Mouse (Mus musculus): Measurements from ENCODE around the gene Fgf7. TPM values are rescaled to one million over a fixed set of nuclear protein-coding genes. Genes with fewer than 3 reads are reported as not detected.

Gene Fgf7
- 2.2 and 3.1 TPM in 2 replicates for polyA plus RNA-seq (2012; rRNA removed)

DNA sequence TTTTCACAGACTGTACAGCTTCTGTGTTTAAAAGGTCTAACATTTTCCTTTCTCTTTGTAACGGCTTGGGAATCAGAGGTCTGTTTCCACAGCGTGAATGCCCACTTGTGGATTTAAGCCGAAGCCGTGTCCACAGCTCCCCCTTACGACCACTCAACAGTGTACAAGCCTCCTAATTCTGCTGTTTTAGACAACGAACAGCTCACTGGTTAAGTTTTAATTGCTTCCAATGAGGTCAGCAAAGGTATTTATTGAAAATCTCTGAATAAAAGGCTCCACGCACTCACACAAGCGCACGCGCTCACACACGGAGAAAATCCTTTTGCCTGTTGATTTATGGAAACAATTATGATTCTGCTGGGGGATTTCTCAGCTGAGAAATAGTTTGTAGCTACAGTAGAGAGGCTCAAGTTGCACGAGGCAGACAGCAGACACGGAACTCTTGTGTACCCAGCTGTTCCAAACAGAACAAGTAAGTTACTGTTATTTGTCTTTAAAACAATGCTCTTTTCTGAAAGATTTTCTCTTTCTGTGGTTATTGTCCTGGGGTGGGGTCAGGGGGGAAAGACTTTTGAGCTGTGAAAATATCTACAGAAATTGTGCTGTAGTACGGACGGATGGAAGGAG is at the start of gene Fgf7:
Gene Fgf7, plus strand, starts transcription at position 280 of the 627 bp plus-strand sequence.
- DNase-seq (ENCODE audit: low read depth): no peak

DNA sequence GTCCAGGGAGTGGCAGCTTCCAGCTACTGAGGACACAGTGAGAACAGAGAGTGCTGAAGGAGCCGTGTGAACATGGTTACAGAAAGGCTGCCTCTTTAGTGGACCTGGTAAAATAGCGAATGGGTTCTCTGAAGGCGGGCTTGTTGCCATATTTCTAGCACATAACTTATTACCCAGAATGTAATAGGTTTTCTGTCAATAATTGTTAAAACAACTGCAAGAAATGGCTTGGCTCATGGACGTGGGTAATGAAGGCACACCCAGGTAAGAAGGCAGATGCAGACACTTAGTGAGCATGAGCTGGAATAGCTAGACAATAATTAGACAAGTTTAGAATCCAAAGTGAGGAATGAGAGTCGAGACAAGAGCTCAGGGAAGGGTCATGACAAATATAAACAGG is 32.2 kb upstream of the Fgf7 start:
- no peak for DNase-seq (ENCODE audit: low read depth)

DNA sequence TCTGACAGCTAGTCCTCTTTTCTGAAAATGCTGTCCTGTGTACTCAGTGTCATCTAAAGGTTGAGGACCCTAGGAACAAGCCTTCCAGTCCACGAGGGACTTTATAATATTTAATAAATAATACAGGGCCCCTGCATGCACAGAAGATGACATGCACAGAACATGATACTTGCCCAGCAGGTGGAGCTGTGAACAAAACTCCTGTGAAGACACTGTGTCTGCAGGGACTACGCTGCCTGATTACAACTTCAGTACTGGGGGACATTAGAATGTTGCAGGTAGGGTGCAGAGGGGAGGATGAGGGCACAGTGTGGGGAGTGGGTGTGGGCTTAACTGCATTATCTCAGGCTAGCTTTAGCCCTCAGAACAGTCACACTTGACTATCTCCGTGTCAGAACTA is 28.4 kb upstream of the Fgf7 start:
- no peak for DNase-seq (ENCODE audit: low read depth)

DNA sequence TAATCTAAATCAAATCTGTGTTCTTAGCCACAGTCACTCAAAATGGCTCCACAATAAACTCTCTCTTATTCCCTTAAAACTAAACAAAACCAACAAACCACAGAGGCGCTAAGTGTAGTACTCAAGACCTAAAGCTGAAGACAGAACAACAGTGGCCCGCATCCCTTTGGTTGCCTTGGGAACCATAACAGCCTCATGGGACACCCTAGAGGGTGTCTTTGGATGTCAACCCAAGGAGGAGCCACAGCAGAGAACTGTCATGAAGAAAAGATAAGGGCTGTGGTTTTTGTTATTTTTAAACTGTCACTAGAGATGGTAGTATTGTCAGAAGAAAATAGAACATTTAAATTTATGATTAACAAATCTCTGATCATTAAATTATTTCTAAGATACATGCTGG is 27.7 kb upstream of the Fgf7 start:
- no peak for DNase-seq (ENCODE audit: low read depth)

DNA sequence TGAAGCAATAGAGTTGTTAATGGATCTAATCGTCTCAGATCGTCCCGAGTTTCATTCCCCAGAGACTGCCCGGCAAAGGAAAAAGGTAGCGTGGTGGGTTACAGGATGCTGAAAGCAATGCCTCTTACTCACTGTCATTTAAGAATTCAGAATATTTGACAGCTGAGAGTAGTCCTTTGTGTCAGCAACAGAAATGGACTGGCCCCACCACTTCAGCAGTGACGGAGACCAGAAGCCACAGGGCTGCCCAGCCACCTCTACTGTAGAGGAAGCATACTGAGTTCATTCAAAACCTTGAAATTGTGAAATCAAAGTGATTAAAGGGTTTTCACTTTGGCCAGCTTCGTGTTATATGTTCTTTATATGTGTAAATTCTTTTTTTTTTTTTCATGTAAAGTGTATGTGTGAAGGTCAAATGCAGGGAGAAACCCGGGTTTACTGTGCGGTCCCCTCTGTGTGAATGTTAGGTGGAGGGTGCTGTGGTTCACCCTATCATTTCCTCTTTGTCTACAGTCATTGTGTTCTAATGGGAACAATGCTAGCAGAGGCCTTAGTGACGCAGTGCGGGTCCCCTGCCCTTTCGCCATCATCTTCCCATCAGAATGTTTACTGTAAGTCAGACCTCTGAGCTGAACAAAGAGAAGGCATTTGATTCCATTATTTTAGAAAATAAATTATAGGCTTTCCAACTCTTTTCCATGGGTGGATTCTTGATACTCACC is 19.3 kb upstream of the Fgf7 start:
- no peak for DNase-seq (ENCODE audit: low read depth)

DNA sequence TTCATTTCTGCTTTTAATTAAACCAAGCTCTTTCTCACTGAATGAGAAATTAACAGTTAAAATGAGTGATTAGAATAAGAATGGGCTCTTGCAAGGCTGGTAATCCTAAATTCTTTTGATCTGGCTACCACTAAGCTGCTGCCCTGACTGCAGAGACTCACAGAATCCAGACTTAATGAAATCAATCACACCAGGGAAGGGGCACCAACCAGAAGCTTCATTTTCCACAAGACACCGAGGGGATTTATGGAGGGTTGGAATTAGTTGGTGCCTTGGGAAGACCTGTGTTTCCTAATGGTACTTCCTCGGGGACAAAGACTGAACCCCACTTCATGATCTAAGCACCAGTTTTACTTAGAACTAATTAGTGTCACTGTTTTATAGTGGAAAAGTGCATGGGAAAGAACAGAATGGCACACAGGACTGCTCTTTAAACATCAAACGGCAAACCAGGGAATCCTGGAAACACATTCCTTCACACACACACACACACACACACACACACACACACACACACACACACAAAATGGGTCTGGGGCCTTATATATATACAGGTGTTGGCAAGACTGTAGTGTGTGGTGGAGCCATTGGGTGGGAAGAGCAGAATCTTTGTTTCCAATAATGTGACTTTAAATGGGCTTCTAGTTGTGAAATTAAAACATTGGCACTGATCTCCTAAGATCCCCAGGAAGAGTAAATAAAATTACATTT is 18.5 kb upstream of the Fgf7 start:
- DNase-seq (ENCODE audit: low read depth): no peak

DNA sequence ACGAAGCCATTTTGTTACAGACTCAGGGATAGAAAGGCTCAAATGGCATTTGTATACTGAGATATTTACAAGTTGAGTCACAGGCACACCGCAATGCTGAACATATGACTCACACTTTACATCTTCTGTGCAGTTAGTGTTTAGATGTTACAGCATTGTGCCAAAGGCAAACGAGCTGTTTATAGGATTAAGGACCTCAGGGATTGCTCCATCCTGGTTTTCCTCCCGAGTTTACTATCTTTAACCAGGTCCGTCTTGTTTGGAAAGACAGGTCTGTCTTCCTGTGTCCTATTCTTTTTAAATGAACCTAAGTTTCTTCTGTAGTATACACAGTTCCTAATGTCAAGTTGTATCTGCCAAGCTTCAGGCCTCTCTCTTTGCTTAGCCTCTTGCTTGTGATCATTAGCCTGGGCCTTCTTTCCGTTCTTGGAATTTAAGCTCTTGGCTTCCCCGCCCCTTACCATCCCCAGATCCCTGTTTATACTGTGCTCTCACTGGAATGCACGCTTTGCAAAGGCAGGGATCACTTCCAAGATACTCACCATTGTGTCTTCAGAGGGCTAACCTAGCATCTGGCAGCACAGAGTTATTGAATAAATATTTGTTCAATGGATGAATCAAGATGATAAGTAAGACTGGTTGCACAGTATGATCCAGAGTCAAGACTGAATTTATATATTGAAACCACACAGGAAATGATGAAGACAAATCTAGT is 3.1 kb upstream of the Fgf7 start:
- DNase-seq (ENCODE audit: low read depth): no peak

DNA sequence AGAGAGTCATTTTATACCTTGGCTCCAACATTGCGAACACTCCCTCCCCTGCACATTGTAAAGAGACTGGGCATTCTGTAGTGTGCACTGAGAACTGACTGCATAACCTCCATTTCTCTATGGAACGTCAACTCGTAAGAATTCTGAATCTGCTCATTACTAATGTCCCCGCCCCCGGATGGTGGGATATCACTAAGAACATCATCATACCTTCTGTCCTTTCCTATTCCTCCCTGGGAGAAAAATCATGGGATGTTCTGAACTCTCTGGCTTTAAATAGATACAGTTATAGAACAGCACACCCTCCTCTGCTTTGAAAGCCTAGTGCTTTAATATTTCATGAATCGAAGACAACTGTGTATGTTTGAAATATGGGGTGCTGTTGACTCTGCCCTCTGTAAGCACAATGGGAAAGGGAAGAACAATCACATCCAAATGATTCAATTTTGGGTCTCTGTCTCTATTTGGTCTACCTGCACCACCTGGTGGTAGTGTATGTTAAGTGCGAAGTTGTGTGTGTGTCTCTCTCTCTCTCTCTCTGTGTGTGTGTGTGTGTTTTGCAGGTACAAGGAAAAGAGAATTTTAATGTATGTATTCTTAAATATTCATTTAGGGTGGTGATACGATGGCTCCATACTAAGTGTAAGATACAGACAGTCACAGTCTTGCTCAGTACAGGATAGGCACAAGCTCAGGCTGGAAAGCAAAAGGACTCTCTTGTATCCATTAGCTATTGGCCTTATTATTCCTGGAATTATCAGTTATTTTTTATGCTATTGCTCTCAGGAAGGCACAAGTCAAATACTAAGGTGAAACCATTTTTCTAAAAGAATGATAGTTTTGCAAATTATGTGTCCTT is 1.1 kb upstream of the Fgf7 start:
- DNase-seq (ENCODE audit: low read depth): no peak

DNA sequence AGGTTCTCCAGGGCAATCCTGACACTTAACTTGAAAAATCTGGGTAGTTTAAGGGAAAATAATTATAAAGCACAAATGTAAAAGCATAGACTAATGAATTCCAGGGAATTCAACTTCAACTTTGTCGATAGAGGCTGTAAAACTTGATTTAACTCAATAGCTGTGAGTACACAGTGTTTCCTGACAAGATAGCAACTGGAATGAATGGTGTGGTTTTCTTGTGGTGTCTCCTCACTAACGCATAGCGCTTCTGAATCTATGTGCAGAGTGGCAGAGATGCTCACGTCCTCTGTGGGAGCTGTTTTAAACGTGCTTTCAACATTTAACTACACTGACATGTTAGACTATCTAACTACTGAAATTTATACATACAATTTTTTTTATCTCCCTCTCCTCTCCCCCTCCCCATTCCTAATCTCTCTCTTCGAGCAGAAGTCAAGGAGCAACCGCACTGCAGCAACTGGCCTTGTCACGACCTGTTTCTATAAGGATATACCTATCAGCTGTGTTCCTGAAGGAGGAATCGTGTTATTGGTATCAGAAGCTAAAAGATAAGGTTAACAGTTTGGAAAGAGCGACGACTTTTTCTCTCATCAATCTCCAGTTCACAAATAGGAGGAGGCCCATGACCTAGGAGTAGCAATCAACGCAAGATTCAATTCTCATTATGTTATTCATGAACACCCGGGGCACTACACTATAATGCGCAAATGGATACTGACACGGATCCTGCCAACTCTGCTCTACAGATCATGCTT is 734 bp downstream of the Fgf7 start:
- DNase-seq (ENCODE audit: low read depth): no peak

DNA sequence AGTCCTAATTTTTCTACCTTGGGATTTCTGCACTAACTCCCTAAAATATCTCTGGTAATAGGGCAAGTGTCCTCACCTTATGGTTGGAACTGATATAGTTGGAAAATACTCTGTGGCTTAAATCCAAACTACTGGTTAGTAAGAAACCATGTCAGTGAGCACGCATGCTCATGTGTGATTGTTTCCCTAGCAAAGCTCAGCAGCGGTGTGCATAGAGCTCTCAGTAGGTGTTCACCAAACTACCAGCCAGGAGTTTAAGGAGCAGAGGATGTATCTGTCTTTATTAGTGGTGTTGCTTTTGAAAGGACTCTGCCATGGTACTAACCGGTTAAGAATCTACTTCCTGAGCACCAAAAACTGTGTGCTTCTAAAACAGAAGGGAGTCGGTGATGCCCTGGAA is 1.7 kb downstream of the Fgf7 start:
- DNase-seq (ENCODE audit: low read depth): no peak

DNA sequence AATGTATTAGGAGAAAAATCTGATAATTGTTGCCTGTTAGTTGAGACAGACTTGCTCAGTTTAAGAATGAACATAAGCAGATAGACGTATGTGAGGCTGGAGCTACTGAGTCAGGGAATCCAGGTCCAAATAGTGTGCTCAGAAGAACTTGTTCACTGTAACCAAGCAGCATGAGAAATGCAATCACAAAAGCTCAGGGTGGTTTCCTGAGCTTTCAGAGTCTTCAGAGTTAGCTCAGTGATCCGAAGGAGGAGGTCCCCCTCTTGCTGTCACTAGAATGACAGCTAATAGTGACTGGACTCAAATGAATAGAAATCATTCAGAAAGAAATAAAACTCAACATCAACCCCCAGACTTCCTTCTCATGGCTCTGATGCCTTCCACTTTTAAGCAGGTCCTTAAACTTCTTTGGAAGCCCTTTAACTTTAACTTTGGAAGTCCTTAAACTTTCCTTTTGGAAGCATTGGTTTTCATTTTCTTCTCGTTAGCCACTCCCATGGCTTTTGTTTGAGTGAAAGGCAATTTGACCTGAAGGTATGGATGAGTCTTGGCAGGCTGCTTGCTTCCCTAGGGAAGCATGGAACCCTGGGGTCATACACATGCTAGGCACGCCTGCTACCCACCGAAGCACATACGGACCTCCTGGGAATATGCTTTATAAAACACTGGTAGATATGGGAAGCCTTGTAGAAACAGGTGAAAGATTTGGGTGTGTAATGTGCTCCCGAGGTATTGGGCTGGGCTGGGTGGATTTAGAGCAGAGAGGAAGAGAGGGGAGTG is 4.0 kb downstream of the Fgf7 start:
- DNase-seq (ENCODE audit: low read depth): no peak

DNA sequence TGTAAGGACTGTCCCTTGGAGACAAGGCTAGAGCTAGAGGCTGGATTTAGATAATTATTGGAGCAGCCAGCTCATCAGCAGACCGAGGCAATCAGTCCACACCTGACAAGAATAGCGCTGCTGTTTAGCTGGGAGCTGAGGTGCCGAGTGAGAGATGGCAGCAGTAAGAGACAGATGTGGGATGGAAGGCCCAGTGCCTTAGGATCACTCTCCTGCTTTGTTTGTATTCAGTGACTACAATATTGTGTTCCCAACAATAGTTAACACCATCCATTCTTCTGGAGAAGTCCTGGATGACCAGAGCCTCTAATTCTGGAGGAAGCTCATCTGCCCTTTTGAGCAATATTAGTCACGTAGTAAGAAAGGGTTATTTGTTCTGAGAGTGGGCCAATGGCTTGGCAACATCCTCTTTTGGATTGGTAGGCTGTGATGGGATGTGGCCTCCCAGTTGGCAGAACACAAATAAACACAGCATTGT is 5.0 kb downstream of the Fgf7 start:
- DNase-seq (ENCODE audit: low read depth): no peak

DNA sequence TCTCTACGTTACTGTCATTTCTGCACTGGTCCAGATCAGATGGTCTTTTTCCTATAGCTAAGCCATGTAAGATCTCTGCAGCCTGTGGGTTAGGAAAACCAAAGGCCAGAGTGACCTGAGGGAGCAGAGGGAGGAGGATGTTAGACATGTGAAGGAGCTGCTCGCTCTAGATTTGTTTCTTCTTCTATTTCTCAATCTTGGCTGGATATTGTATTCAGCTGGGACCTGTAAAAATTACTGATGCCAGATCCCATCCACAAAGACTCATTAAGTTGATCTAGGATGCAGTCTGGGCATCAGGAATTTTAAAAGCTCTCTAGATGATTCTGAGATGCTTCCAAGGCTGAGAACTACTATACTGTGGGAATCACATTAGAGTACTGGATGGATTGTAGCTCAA is 6.2 kb downstream of the Fgf7 start:
- no peak for DNase-seq (ENCODE audit: low read depth)

DNA sequence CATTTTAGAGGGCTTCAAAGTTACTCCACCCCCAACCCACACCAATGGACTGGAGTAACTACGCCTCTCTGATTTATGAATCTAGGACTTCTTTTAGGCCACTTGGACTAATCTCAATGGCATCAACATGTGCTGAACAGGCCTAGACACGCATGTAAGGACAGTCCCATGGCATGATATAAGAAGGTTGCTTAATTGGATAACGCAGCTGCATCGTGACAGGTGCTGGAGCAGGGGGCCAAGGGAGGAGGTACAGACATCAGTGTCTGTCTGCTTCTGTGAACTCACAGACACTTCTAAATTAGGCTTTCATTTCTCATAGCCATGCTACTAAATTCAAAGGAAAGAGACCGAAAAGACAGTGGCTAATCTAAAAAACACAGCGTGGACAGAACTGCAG is 6.8 kb downstream of the Fgf7 start:
- DNase-seq (ENCODE audit: low read depth): no peak

DNA sequence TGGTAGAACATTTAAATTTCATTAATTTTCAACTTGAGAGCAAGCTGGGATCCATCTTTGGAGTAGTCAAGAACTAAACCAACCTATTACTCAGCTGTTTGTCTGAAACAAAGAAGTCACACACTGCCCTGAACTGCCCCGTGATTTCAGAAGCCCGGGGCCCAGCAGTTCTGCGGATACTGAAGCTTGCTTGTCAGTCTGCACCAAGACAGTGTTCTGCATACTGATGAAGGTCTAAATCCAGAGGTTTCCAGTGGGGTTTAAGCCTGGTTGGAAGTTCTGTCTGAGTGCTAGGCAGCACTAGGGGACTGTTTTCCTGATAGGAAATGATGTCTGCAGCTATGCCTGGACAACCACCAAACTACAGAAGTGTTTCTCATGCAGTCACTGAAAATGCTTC is 8.2 kb downstream of the Fgf7 start:
- no peak for DNase-seq (ENCODE audit: low read depth)

DNA sequence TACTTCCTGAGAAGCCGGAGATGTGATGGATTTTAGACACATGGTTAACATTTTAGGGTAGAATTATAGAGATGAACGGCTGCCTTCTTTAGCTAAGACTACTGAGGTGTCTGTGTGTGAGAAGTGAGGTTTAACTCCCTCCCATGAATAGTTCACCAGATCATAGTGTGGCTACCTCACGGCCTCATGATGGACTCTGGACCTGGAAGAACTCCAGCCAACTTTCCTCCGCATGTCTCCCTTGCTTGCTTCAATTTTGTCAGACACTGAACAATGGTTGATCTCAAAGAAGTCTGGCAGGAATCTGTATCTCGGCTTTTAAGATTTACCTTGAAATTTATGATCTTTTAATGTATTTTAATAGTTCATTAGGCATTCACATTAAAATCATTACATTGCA is 11.2 kb downstream of the Fgf7 start:
- DNase-seq (ENCODE audit: low read depth): no peak

DNA sequence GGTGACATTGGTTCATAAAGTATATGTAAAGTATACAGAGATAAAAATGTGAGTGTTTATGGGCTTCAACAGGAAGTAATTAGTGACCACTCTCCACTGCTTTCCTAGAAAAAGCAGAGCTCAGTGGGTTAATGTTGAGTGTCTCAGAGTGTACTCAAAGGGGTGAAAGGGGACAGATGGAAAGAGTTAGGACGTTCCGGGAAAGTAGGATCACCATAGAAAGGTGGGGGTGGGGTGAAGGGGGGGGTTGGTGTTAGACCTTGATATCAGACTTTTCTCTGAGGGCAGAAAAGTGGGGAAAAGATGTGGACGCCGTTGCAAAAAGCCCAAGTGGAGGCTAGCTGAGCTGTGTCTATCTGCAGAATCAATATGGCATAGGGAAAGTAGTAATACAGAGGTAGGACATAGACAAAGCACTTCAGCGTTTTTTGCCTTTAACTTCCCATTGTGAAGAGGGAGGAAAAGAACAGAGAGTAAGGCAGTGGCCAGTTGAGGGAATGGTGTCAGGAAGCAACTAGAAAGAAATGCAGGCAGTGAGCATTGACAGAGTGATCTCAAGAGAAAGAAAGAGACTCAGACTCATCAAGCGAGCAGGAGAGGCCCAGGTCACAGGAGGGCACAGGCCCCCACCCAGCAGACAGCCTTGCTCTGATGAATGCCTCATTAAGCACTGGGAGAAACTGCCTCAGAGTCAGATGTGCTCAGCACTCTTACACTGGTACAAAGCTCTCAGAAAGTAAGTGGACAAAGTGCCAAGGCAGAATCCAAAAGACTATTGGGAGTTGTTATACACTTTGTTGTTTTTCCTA is 18.5 kb downstream of the Fgf7 start:
- DNase-seq (ENCODE audit: low read depth): no peak

DNA sequence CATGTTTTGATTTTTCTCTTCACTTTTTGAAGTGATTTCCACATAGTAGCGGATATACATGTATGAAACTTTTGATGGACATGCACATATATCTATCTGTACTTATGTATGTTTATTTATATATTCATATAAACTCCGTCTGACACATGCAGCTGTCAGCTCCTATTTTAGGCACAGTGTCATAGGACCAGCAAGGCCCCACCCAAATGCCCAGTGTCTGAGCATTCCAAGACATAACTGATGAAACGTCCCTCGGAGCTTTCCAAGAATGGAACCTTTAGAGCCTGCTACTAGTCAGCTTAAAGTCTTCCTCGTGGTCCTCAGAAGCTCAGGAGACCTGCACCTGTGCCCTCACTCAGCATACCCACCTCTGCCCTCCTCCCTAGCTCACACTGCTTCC is 19.2 kb downstream of the Fgf7 start:
- DNase-seq (ENCODE audit: low read depth): no peak

DNA sequence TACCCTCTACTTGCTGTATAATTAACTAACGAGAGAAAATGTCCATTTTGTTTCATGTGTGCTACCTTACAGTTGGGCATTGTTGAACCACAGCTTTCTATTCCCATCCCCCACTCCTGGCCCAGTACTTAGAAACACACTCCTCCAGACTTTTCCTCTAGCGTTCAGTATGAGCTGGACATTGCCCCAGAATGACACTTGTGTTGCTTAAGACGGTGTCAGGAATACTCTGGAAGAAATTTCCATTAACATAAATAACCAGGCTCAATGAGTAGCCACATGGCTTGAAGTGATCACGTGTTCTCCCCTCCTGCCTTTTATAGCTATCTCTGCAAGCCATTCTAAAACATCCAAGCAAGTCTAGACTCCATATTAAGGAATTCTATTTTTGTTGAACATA is 26.1 kb downstream of the Fgf7 start:
- DNase-seq (ENCODE audit: low read depth): no peak

All from gonadal fat pad, adult 2 months (tissue).